Mouse (Mus musculus): ENCODE results near the gene Ralgapa2. TPM values are rescaled to one million over a fixed set of nuclear protein-coding genes. Genes with fewer than 3 reads are reported as not detected.

Gene Ralgapa2
- polyA plus RNA-seq, 1 experiment from 2014 or later = 14.2 TPM

DNA sequence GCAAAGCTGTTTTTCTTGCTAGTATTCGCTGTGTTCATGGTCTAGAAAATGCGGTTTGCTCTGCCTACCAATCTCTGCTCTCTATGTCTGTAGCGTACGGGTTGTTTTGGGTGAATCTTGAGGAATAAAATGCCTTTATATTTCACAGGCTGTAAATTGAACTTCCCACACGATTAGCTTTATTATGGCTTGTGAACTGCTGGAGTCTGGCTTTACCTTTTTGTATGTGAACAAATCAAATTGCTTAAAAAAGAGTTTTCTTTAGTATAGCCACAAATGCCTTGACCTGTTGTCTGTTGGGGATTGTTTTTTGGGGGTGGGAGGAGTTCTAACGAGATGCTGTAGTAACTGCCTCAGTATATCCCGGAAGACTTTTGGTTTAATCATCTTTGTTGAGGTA lies 288.0 kb downstream of the Ralgapa2 start:
- Histone ChIP-seq H3K9ac (peak overlapping the region; percentile 93), H3K27me3 (ENCODE audit: control insufficient read depth, insufficient read depth, low read length) (peaks cover 36% of the 10 kb centered on the region), H3K4me1 (replicated peaks; ENCODE audit: control insufficient read depth, insufficient read depth, low read length) (peaks cover 18% of the 10 kb centered on the region), H3K4me3 (replicated peaks; ENCODE audit: low read length) (peak overlapping the region; percentile 82), H3K36me3 (replicated peaks; ENCODE audit: control insufficient read depth, insufficient read depth) (no peaks in the 10 kb centered on the region), H3K27ac (peak overlapping the region; percentile 97; the same call in 1 of the 2 replicates), H3K4me2 (replicated peaks) (peak overlapping the region; percentile 92), H3K9me3 (ENCODE audit: control insufficient read depth, low read length) (no peaks in the 10 kb centered on the region)
- ATAC-seq (ENCODE audit: low FRiP score) (no peak), DNase-seq (ENCODE audit: low spot score) (no peak)
- 8% methylated on average over 7 of the region's 7 CpGs for WGBS

DNA sequence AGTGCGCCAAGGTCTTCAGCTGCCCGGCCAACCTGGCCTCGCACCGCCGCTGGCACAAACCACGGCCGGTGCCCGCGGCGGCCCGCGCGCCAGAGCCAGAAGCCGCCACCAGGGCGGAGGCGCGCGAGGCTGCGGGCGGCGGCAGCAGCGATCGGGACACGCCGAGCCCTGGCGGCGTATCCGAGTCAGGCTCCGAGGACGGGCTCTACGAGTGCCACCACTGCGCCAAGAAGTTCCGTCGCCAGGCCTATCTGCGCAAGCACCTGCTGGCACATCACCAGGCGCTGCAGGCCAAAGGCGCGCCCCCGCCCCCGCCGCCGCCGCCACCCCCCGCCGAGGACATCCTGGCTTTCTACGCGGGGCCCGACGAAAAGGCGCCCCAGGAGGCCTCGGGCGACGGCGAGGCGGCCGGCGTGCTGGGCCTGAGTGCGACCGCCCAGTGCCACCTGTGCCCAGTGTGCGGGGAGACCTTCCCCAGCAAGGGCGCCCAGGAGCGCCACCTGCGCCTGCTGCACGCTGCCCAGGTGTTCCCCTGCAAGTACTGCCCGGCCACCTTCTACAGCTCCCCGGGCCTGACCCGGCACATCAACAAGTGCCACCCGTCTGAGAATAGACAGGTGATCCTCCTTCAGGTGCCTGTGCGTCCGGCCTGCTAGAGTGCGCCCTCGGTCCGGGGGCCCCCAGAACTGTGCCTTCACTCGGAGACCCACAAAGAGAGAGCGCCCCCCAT lies 288.8 kb downstream of the Ralgapa2 start:
- under 1% methylated on average over 72 of the region's 75 CpGs for WGBS
- no peak for DNase-seq (ENCODE audit: low spot score)
- H3K9ac ChIP-seq = peak overlapping the region; percentile 93
- peaks cover 38% of the 10 kb centered on the region for H3K27me3 ChIP-seq (ENCODE audit: control insufficient read depth, insufficient read depth, low read length)
- no peak for ATAC-seq (ENCODE audit: low FRiP score)
- peak overlapping the region; percentile 82 for H3K4me3 ChIP-seq (replicated peaks; ENCODE audit: low read length)
- H3K27ac ChIP-seq = peak overlapping the region; percentile 97
- no peaks in the 10 kb centered on the region for H3K9me3 ChIP-seq (ENCODE audit: control insufficient read depth, low read length)
- peaks cover 21% of the 10 kb centered on the region for H3K4me1 ChIP-seq (replicated peaks; ENCODE audit: control insufficient read depth, insufficient read depth, low read length)
- peak overlapping the region; percentile 92 for H3K4me2 ChIP-seq (replicated peaks)
- H3K36me3 ChIP-seq (replicated peaks; ENCODE audit: control insufficient read depth, insufficient read depth) = no peaks in the 10 kb centered on the region

DNA sequence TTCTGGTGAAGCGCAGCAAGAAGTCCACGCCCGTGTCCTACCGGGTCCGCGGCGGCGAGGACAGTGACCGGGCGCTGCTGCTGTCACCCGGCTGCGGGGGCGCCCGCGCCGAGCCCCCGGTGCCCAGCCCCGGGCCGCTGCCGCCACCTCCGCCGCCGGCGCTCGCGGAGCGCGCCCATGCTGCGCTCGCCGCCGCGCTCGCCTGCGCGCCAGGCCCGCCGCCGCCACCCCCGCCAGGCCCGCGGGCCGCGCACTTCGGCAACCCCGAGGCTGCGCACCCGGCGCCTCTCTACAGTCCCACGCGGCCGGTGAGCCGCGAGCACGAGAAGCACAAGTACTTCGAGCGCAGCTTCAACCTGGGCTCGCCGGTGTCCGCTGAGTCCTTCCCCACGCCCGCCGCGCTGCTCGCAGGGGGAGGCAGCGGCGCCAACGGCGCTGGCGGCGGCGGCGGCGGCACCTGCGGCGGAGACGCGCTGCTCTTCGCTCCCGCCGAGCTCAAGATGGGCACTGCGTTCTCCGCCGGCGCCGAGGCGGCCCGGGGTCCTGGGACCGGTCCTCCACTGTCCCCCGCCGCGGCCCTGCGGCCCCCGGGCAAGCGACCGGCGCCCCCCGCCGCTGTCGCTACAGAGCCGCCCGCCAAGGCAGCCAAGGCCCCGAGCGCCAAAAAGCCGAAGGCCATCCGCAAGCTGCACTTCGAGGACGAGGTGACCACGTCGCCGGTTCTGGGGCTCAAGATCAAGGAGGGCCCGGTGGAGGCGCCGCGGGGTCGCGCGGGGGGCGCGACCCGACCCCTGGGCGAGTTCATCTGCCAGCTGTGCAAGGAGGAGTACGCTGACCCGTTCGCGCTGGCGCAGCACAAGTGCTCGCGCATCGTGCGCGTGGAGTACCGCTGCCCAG lies 289.6 kb downstream of the Ralgapa2 start:
- H3K36me3 ChIP-seq (replicated peaks; ENCODE audit: control insufficient read depth, insufficient read depth) = no peaks in the 10 kb centered on the region
- peaks cover 30% of the 10 kb centered on the region for H3K4me1 ChIP-seq (replicated peaks; ENCODE audit: control insufficient read depth, insufficient read depth, low read length)
- no peaks in the 10 kb centered on the region for H3K9me3 ChIP-seq (ENCODE audit: control insufficient read depth, low read length)
- H3K4me3 ChIP-seq (replicated peaks; ENCODE audit: low read length) = peak overlapping the region; percentile 82
- peak overlapping the region; percentile 93 for H3K9ac ChIP-seq
- ATAC-seq (ENCODE audit: low FRiP score) (no peak; the same call in 1 of the 2 replicates), DNase-seq (ENCODE audit: low spot score) (no peak)
- H3K4me2 ChIP-seq (replicated peaks) = peak overlapping the region; percentile 92
- peak overlapping the region; percentile 97 for H3K27ac ChIP-seq
- H3K27me3 ChIP-seq (ENCODE audit: control insufficient read depth, insufficient read depth, low read length) = peaks cover 33% of the 10 kb centered on the region
- WGBS = under 1% methylated on average over 94 of the region's 133 CpGs

DNA sequence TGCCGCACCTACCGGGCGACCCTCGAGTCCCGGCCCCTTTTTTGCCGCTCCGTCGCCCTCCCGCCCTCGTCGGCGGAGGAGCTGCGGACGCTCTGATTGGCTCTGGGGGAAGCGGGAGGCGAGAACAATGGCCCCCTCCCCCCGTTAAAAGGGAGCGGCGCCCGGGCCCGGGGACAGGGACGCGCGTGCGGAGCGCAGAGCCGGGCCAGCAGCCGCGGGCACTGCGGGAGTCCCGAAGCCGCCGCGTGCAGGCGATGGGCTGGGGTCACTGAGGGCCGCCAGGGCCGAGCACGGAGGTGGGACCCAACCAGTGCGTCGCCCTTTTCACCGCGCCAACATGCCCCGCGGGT lies 290.2 kb downstream of the Ralgapa2 start:
- ATAC-seq (ENCODE audit: low FRiP score) (peak; percentile 82), DNase-seq (ENCODE audit: low spot score) (peak; percentile 81)
- Histone ChIP-seq H3K27me3 (ENCODE audit: control insufficient read depth, insufficient read depth, low read length) (peaks cover 27% of the 10 kb centered on the region), H3K4me1 (replicated peaks; ENCODE audit: control insufficient read depth, insufficient read depth, low read length) (peaks cover 33% of the 10 kb centered on the region), H3K9ac (peak overlapping the region; percentile 93), H3K4me2 (replicated peaks) (peak overlapping the region; percentile 92), H3K9me3 (ENCODE audit: control insufficient read depth, low read length) (no peaks in the 10 kb centered on the region), H3K4me3 (replicated peaks; ENCODE audit: low read length) (peak overlapping the region; percentile 82), H3K27ac (peak overlapping the region; percentile 97), H3K36me3 (replicated peaks; ENCODE audit: control insufficient read depth, insufficient read depth) (no peaks in the 10 kb centered on the region)
- 0% methylated on average over 25 of the region's 44 CpGs for WGBS

DNA sequence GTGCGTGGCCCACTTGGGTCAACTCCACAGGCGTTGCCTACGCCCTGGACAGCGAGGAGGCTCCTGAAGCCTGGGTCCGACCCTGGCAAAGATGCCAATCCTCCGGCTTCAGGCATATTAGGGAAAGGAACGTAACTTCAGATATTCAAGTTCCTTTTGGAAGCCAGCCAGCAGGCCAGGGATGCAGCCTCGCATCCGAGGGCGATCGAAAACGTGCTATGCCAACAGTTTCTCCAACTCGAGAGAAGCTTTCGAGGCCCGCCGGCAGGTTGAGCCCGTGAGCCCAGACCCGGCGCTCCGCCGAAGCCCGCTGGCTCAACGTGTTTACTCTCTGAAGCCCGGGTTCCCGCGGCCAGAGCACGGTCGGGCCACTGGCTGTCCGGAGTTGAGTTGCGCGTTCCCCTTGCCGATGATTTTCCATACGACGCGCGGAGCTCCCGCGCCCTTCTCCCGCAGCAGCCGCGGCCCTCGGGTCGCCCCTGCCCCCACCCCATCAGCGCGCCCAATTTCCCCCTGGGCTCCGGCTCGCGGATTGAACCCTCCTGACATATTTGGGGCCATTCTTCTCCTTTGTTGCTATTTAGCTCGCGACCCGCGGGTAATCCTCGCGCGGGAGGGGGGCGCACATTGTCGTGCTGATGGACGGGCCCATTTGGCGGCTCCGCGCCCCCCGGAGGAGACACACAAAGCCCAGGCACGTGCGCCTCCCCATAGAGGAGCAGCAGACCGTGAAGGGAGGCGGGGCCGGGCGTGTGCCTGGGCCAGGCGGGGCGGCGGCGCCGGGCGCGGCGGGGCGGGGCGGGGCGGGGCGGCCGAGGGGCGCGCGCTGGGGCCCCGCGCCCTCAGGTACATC lies 290.8 kb downstream of the Ralgapa2 start, which contains the start of gene Insm1:
Gene Insm1 (plus strand): TSS at position 846 of the 853 bp plus-strand sequence.
- H3K4me1 ChIP-seq (replicated peaks; ENCODE audit: control insufficient read depth, insufficient read depth, low read length) = peaks cover 33% of the 10 kb centered on the region
- H3K27ac ChIP-seq = peak within 1 kb of the TSS; percentile 97
- DNase-seq (ENCODE audit: low spot score) (peak; percentile 75), ATAC-seq (ENCODE audit: low FRiP score) (peak; percentile 75)
- H3K9me3 ChIP-seq (ENCODE audit: control insufficient read depth, low read length) = no peaks in the 10 kb centered on the region
- no peaks in the 10 kb centered on the region for H3K36me3 ChIP-seq (replicated peaks; ENCODE audit: control insufficient read depth, insufficient read depth)
- H3K4me2 ChIP-seq (replicated peaks) = peak within 1 kb of the TSS; percentile 92
- H3K4me3 ChIP-seq (replicated peaks; ENCODE audit: low read length) = peak within 1 kb of the TSS; percentile 82
- H3K27me3 ChIP-seq (ENCODE audit: control insufficient read depth, insufficient read depth, low read length) = peaks cover 26% of the 10 kb centered on the region
- peak within 1 kb of the TSS; percentile 93 for H3K9ac ChIP-seq
- under 1% methylated on average over 72 of the region's 86 CpGs for WGBS

DNA sequence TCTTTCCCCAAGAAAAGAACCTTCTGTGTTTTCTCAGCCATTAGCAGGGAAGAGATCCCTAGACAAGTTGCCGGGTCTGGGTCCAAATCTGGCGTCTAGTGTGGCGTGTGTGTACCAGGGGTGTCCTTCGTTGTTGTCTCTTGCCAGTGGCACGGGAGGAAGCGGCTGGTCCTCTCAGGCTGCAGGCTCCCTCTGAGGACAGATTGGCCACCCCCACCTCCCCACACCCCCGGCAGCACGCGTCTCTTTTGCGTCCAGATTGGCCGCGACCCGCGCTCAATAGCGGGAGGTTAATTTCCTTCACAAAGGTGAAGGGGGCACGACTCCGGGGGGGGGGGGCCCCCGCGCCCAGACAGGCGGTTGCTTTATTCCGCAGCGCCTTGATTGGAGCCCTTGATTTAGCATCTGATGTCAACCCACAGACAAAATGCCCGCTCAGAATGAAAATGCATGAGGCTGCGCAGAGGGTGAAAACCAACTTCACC lies 291.5 kb downstream of the Ralgapa2 start:
- Histone ChIP-seq H3K4me1 (replicated peaks; ENCODE audit: control insufficient read depth, insufficient read depth, low read length) (peaks cover 33% of the 10 kb centered on the region), H3K4me3 (replicated peaks; ENCODE audit: low read length) (peak overlapping the region; percentile 82), H3K27me3 (ENCODE audit: control insufficient read depth, insufficient read depth, low read length) (peaks cover 28% of the 10 kb centered on the region), H3K4me2 (replicated peaks) (peak overlapping the region; percentile 92), H3K9ac (peak overlapping the region; percentile 93), H3K27ac (peak overlapping the region; percentile 97), H3K36me3 (replicated peaks; ENCODE audit: control insufficient read depth, insufficient read depth) (no peaks in the 10 kb centered on the region), H3K9me3 (ENCODE audit: control insufficient read depth, low read length) (no peaks in the 10 kb centered on the region)
- ATAC-seq (ENCODE audit: low FRiP score) = no peak
- no peak for DNase-seq (ENCODE audit: low spot score)
- under 1% methylated on average over 24 of the region's 24 CpGs for WGBS

DNA sequence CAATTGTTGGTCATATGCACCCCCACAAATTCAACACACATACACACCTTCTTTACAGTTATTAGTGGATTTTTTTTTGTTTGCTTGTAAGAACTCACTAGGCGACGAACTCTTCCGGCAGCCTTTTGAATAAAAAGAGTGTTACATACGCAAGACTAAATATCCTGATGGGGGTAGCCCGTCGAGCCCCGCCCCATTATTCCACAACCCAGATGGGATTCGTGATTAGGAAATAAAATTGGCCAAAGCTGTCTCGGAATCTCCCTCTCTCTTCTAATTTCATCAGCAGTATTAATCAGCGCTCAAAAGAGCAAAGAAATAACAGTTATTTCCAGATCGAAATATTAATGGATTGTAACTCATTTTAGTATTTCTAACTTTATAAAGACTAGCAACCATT lies 292.4 kb downstream of the Ralgapa2 start:
- 9% methylated on average over 11 of the region's 11 CpGs for WGBS
- ATAC-seq (ENCODE audit: low FRiP score) = no peak
- H3K4me3 ChIP-seq (replicated peaks; ENCODE audit: low read length) = no peak overlapping the region

DNA sequence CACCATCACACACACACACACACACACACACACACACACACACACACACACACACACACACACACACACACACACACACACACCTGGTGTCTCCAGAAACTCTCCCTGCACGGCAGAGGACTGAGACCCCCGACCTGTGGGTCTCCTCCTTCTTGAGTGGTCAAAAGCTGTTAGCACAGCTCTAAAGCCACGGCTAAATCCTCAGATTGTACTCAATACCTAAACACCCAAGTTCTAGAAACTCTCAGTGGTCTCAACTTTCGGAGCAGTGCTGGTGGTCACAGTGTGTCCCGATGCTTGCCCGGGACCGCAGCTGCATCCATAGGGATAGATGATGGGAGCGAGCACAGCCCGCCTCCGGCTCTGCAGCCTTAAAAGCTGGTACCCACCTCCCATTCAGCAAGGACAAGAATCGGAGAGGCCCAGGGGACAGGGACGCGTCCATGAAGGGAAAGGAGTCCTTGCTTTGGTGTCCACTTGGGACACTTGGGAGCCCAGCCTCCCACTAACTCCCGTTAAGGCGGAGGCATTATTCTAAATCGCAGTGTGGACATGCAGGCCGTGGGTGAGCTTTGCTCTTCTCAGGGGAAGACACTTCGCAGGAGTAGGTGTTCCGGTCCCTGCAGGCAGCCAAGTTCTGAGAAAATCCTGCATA lies 293.1 kb downstream of the Ralgapa2 start:
- no peaks in the 10 kb centered on the region for H3K36me3 ChIP-seq (replicated peaks; ENCODE audit: control insufficient read depth, insufficient read depth)
- no peak for ATAC-seq (ENCODE audit: low FRiP score)
- no peaks in the 10 kb centered on the region for H3K9me3 ChIP-seq (ENCODE audit: control insufficient read depth, low read length)
- H3K4me2 ChIP-seq (replicated peaks) = peak overlapping the region; percentile 21; the same call in 1 of the 2 replicates
- 2% methylated on average over 19 of the region's 19 CpGs for whole genome bisulfite sequencing
- peak overlapping the region; percentile 43; the same call in 1 of the 2 replicates for H3K9ac ChIP-seq
- no peak overlapping the region for H3K4me3 ChIP-seq (replicated peaks; ENCODE audit: low read length)
- no peak for DNase-seq (ENCODE audit: low spot score)
- H3K4me1 ChIP-seq (replicated peaks; ENCODE audit: control insufficient read depth, insufficient read depth, low read length) = peaks cover 34% of the 10 kb centered on the region
- H3K27ac ChIP-seq = no peak overlapping the region
- H3K27me3 ChIP-seq (ENCODE audit: control insufficient read depth, insufficient read depth, low read length) = peaks cover 28% of the 10 kb centered on the region

More for the DNA sequence above, 292.4 kb downstream of the Ralgapa2 start:
- Histone ChIP-seq H3K4me1 (replicated peaks; ENCODE audit: control insufficient read depth, insufficient read depth, low read length) (peaks cover 29% of the 10 kb centered on the region), H3K4me2 (replicated peaks) (no peak overlapping the region), H3K27ac (no peak overlapping the region), H3K9ac (no peak overlapping the region), H3K36me3 (replicated peaks; ENCODE audit: control insufficient read depth, insufficient read depth) (no peaks in the 10 kb centered on the region), H3K9me3 (ENCODE audit: control insufficient read depth, low read length) (no peaks in the 10 kb centered on the region), H3K27me3 (ENCODE audit: control insufficient read depth, insufficient read depth, low read length) (peaks cover 28% of the 10 kb centered on the region)
- no peak for DNase-seq (ENCODE audit: low spot score)
